Mouse (Mus musculus) heart, embryonic 16.5 days (tissue): Measurements from ENCODE around the gene Gja1. TPM values are rescaled to one million over a fixed set of nuclear protein-coding genes. Genes with fewer than 3 reads are reported as not detected.

Source experiments
- ATAC-seq: fragments of 200-750 bp; cut with Nextera tagmentation; replicated peaks from 2 replicates; pipeline ENCODE4 v1.8.0; 2017; ENCODE audit warnings: moderate number of reproducible peaks; ENCODE audit not compliant: insufficient read depth, low FRiP score; ENCODE audit errors: extremely low read depth
- H3K27ac ChIP-seq: fragments of 300-500 bp; sonication (generic); 2 replicates; pipeline ENCODE4 v1.5.1; 2014; ENCODE audit warnings: mild to moderate bottlenecking, low read length, control low read depth, moderate library complexity
- H3K27me3 ChIP-seq: fragments of 300-500 bp; sonication (generic); 2 replicates; pipeline ENCODE4 v1.6.1; 2014; ENCODE audit warnings: low read length, mixed read lengths; ENCODE audit not compliant: control insufficient read depth, insufficient read depth
- H3K36me3 ChIP-seq: fragments of 300-500 bp; sonication (generic); 2 replicates; pipeline ENCODE4 v1.6.1; 2014; ENCODE audit not compliant: control insufficient read depth, insufficient read depth
- H3K4me1 ChIP-seq: fragments of 300-500 bp; sonication (generic); 2 replicates; pipeline ENCODE4 v1.6.1; 2014; ENCODE audit warnings: low read length, mixed read lengths; ENCODE audit not compliant: control insufficient read depth, insufficient read depth
- H3K4me2 ChIP-seq: fragments of 300-500 bp; sonication (generic); 2 replicates; pipeline ENCODE4 v1.6.1; 2014; ENCODE audit warnings: low read depth, mild to moderate bottlenecking, control low read depth, low read length
- H3K4me3 ChIP-seq: fragments of 300-500 bp; sonication (generic); 2 replicates; pipeline ENCODE4 v1.5.1; 2014; ENCODE audit warnings: mild to moderate bottlenecking, control low read depth, low read length
- H3K9ac ChIP-seq: fragments of 300-500 bp; sonication (generic); 2 replicates; pipeline ENCODE4 v1.6.1; 2014; ENCODE audit warnings: low read length, control low read depth
- H3K9me3 ChIP-seq: fragments of 300-500 bp; sonication (generic); replicated peaks from 2 replicates; pipeline ENCODE4 v1.6.1; 2016; ENCODE audit warnings: low read length; ENCODE audit not compliant: control insufficient read depth
- WGBS: fragments of 180-500 bp; shearing (Covaris S2); extraction: QIAGEN DNeasy Blood & Tissue Kit; methylation state at CpG from one replicate; pipeline ENCODE4 v1.1.7; 2014; 5-methylcytosine and 5-hydroxymethylcytosine counted together
- polyA plus RNA-seq: library from polyadenylated mRNA; unstranded; fragments of >200 nt; fragmentation: Nextera tagmentation; extraction: Ambion mirVana; gene quantifications from 2 replicates; pipeline ENCODE4 v1.2.1, GENCODE M21; 2015

The Gja1 gene
- polyA plus RNA-seq, 1 experiment from 2014 or later = 471 TPM

DNA sequence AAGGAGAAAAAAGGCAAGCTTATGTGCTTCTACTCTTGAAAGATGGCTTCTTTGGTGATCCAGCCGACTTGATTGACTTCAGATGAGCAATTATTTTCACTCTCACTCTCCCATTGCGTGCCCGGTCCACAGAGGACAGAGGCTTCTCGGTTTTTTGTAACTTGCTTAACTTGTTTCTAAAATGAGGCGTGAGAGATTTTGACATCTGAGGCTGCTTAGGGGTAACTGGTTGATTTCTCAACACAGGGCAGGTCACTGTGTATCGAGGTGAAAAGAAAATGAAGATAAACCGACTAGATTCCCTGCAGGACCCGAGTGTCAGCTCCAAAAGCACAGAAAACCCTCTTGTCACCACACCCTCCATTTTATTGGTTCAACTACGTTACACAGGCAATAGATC, 28.8 kb downstream of the Gja1 start:
- Histone ChIP-seq H3K4me1 (no peaks in the 10 kb centered on the region), H3K36me3 (no peaks in the 10 kb centered on the region), H3K4me2 (no peak overlapping the region), H3K9me3 (no peaks in the 10 kb centered on the region), H3K9ac (no peak overlapping the region), H3K27me3 (no peaks in the 10 kb centered on the region), H3K4me3 (no peak overlapping the region), H3K27ac (no peak overlapping the region)
- 69% methylated on average over 9 of the region's 9 CpGs for WGBS
- no peak for ATAC-seq

DNA sequence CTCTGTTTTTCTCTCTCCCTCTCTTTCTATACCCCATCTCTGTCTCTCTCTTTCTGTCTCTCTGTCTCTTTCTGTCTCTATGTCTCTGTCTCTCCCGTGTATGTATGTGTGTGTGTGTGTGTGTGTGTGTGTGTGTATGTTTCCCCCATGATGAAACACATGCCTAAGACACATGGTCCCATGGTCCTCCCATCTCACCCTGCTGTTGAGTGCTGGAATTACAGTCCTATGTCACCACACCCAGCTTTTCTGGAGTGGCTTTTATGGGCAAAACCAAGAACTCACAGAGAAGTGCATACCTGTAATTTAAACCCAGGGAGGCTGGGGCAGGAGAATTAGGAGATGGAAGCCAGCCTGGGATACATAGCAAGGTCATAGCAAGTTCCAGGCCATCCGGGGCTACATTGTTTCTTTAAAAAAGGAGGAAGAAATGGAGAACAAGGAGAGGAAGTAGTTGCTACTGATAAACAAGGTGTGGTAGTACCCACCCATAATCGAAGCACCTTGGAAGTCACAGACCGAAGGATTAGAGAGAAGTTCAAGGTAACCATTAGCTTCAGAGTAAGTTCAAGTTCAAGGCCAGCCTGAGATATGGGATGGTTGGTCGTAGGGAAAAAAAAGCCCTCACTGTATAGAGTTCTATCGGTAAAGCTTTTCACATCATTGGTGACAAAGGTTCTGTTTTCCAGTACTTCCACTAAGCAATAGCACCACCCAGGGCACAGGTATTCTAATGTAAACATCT, 29.4 kb downstream of the Gja1 start:
- Histone ChIP-seq H3K9me3 (no peaks in the 10 kb centered on the region), H3K27me3 (no peaks in the 10 kb centered on the region), H3K9ac (no peak overlapping the region), H3K4me3 (no peak overlapping the region), H3K4me1 (no peaks in the 10 kb centered on the region), H3K4me2 (no peak overlapping the region), H3K36me3 (no peaks in the 10 kb centered on the region), H3K27ac (no peak overlapping the region)
- no peak for ATAC-seq
- 77% methylated on average over 6 of the region's 6 CpGs for WGBS

DNA sequence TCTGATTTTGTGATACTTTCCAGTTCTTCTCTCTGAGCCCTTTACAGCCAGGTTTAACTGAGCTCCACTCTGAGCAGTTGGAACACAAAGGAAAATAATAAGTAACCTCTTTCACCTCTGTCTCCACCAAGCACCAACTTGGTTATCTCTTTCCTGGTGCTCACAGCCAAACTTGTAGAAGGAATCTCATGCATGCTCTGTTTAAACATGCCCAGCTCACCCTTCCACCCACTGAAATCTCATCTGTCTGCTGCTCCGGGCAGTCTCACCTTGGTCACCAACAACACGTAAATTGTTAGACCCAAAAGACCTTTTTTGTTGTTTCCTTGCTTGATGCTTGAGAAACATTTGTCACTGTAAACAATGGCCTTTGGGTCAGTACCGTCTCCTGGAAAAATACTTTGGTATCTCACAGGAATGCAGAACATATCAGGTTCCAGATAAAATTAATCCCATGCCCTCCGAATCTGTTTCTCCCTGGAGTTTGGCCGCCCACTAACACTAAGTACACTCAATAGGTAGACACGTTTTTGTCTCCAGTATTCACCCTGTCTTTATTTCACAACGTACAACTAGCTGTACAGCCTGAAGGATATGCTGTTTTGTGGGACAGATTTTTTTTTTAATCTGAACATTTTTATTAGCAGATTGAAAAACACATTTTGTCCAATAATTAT, 38.9 kb downstream of the Gja1 start:
- Histone ChIP-seq H3K27me3 (no peaks in the 10 kb centered on the region), H3K36me3 (no peaks in the 10 kb centered on the region), H3K4me1 (peaks cover 7% of the 10 kb centered on the region), H3K4me2 (peak overlapping the region; percentile 28; the same call in 1 of the 2 replicates), H3K9ac (no peak overlapping the region), H3K9me3 (no peaks in the 10 kb centered on the region), H3K4me3 (no peak overlapping the region), H3K27ac (peak overlapping the region; percentile 76)
- WGBS = 24% methylated on average over 7 of the region's 7 CpGs
- ATAC-seq = peak; percentile 76

DNA sequence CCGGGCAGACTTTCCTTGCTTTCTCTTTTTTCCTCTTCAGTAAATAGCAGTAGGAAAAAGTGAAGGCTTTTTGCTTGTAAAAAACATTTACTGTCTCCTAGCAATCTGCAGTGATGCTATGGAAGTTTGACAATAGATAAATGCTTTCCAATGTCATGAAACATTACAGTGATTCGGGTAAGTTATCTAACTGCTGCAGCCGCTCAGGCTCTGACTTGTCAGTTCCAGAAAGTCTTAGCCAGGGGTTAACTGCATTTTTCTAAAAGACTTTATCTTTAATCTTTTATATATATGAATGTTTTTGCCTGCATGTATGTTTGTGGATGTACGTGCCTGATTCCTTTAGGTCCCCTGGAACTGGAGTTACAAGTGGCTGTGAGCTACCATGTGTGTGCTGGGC, 45.4 kb downstream of the Gja1 start:
- no peak for ATAC-seq
- 76% methylated on average over 4 of the region's 4 CpGs for WGBS

DNA sequence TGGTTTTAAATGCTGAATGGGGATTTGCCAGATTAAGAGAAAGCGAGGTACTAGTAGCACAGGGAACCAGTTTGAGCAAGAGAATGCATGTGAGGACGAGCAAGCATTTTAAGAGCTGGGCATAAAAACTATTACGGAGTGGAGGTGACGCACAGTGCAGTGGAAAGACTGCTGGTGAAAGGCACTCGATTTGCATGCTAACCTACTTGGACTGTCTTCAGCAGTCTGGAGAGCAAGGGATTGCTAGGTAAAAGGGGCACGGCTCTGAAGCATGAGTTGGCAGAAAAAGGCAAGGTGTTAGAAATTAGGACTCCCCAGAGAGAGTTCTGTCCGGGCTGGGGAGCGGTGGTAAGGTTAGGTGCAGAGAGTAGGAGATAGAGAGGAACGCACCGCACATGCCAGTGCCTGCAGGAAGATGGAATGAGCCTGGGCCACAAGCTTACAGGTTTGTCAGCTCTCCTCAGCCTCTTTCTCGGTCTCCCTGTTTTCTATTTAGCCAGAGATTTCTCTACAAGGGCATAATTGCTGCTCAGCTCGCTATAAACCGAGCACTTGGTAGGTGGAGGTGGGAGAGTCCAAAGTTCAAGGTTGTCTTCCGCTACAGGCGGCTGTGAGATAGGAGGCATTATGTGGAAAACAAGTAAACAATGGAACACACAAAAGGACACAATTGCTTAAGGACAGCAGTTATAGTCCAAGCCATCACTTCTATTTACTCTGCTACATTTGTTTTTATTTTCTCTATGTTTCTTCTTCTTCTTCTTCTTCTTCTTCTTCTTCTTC, 48.1 kb downstream of the Gja1 start:
- H3K4me3 ChIP-seq = no peak overlapping the region
- no peak overlapping the region for H3K9ac ChIP-seq
- H3K27me3 ChIP-seq = no peaks in the 10 kb centered on the region
- H3K4me1 ChIP-seq = 0 out of 2 replicates have a peak, but pooled peaks cover 2% of the 10 kb centered on the region
- H3K27ac ChIP-seq = no peak overlapping the region
- ATAC-seq = no peak
- no peaks in the 10 kb centered on the region for H3K36me3 ChIP-seq
- H3K9me3 ChIP-seq = no peaks in the 10 kb centered on the region
- 78% methylated on average over 15 of the region's 15 CpGs for whole genome bisulfite sequencing
- H3K4me2 ChIP-seq = no peak overlapping the region

More for the DNA sequence above, 45.4 kb downstream of the Gja1 start:
- no peaks in the 10 kb centered on the region for H3K9me3 ChIP-seq
- no peak overlapping the region for H3K27ac ChIP-seq
- no peaks in the 10 kb centered on the region for H3K27me3 ChIP-seq
- no peaks in the 10 kb centered on the region for H3K36me3 ChIP-seq
- no peak overlapping the region for H3K9ac ChIP-seq
- H3K4me2 ChIP-seq = no peak overlapping the region
- 0 out of 2 replicates have a peak, but pooled peaks cover 2% of the 10 kb centered on the region for H3K4me1 ChIP-seq
- no peak overlapping the region for H3K4me3 ChIP-seq

DNA sequence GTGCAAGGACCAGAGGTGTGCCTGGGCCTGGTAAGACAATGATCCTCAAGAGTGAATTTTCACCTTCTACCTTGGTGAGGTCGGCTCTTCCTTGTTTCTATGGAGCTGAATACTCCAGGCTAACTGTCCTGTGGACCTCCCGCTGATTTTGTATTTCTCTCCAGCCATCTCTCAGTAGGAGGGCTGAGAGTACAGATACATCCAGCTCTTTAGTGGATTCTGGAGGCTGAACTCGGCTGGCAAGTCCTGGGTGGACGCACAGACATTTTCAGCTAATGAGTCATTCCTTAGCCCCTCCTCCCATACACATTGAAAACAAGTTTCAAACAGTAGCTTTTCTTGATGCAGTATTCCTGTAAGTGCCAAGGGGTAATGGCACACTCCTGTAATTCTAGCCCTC, 49.2 kb downstream of the Gja1 start:
- Histone ChIP-seq H3K36me3 (no peaks in the 10 kb centered on the region), H3K4me2 (no peak overlapping the region), H3K9me3 (no peaks in the 10 kb centered on the region), H3K27ac (no peak overlapping the region), H3K4me3 (no peak overlapping the region), H3K27me3 (no peaks in the 10 kb centered on the region), H3K9ac (no peak overlapping the region), H3K4me1 (0 out of 2 replicates have a peak, but pooled peaks cover 2% of the 10 kb centered on the region)
- ATAC-seq = no peak
- whole genome bisulfite sequencing = 51% methylated on average over 4 of the region's 4 CpGs

DNA sequence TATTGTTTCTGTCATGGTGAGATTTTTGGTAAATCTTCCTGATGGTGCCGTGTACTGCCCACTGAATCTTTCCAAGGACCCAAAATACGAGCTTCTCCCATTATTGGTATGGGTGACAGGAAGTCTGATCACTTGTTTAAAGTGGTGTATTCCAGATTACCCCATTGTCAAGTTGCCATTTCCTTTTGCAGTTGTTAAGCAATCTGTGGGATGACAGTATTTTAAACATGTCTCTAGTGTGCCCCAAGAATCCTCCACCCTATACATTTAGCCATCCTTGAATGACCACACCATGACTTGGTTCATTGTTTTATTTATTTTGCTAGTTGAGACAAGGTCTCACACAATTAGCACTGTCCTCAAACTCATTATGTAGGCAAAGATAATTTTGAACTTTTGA, 50.3 kb downstream of the Gja1 start:
- no peaks in the 10 kb centered on the region for H3K36me3 ChIP-seq
- no peaks in the 10 kb centered on the region for H3K9me3 ChIP-seq
- no peak overlapping the region for H3K4me2 ChIP-seq
- H3K27ac ChIP-seq = no peak overlapping the region
- H3K9ac ChIP-seq = no peak overlapping the region
- H3K27me3 ChIP-seq = no peaks in the 10 kb centered on the region
- no peak overlapping the region for H3K4me3 ChIP-seq
- 87% methylated on average over 2 of the region's 2 CpGs for WGBS
- peaks cover 5% of the 10 kb centered on the region; the same call in 1 of the 2 replicates for H3K4me1 ChIP-seq
- ATAC-seq = no peak

DNA sequence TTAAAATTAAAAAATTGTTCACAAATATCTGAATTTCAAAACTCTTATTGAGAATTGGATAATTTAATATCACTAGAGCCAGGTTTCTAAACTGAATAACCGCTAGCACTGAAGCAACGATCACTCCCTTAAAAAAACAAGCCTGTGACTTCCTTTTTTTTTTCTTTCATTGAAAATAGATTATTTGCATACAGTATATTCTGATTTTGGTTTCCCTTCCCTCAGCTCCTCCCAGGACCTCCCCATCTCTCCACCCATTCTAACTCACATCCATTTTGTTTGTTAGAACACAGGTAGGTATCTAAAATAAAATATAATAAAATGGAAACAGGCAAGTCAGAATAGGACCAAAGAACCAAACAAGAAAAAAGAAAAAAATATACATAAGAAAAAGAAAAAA, 50.7 kb downstream of the Gja1 start:
- Histone ChIP-seq H3K4me2 (no peak overlapping the region), H3K9me3 (no peaks in the 10 kb centered on the region), H3K4me1 (peaks cover 5% of the 10 kb centered on the region; the same call in 1 of the 2 replicates), H3K36me3 (no peaks in the 10 kb centered on the region), H3K4me3 (no peak overlapping the region), H3K27me3 (no peaks in the 10 kb centered on the region), H3K9ac (no peak overlapping the region), H3K27ac (no peak overlapping the region)
- WGBS = 79% methylated on average over 2 of the region's 2 CpGs
- ATAC-seq = no peak

DNA sequence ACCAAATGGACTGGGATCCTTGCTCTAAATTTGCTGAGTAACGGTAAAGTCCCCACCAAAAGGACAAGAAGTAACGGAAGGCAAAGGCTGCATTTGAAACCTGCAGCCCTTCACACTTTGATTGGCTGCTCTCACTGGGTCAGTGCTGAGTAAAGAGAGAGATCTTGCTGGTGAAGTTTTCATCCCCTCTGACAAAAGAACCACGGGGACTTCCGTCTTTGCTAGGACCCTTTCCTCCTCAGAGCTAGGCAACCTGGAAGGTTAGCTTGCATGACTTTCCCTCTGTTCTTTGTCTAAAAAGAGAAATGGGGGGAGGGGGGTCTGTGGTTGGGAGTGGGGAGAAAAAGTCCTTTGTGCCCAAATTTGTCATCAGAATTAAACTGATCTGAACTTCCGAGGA, 51.9 kb downstream of the Gja1 start:
- WGBS = 70% methylated on average over 5 of the region's 5 CpGs
- Histone ChIP-seq H3K27me3 (no peaks in the 10 kb centered on the region), H3K9ac (no peak overlapping the region)

More for the DNA sequence above, 51.9 kb downstream of the Gja1 start:
- Histone ChIP-seq H3K36me3 (no peaks in the 10 kb centered on the region), H3K9me3 (no peaks in the 10 kb centered on the region), H3K27ac (no peak overlapping the region), H3K4me3 (no peak overlapping the region), H3K4me2 (no peak overlapping the region), H3K4me1 (peaks cover 5% of the 10 kb centered on the region; the same call in 1 of the 2 replicates)
- ATAC-seq = no peak
